Comparison of ENCODE assay signal across 12 mouse cellular contexts in the genomic region with DNA sequence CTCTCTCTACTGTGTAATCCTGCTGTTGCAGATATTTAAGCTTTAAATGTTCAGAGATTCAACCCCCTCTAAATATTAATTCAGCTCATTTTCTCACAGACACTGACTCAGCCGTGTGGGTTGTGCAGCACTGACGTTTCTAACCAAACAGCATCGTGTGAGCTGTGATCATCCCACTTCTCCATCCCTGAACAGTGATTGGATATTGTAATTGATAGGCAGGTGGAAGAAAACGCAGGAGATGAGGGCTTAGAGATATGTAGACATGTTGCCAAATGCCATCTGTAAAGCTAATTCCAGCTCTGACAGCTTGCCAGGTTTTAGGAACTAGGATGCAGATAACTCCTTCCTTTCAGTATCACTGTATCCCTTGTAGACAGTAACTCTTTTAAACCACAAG. TPM values are rescaled to one million over a fixed set of nuclear protein-coding genes. Genes with fewer than 3 reads are reported as not detected.
A peak's percentile ranks its signal among the peaks of the same experiment; 100 is the strongest.
DNase-seq lines count a peak whose midpoint lies in the region; ATAC-seq lines count a peak whose summit lies in the region.
"Had no signal": no experiment of that assay in that cellular context is flagged by ENCODE, and none has a peak within 500 bp of the region (broad histone marks: within the 10 kb centered on the region; RNA-seq: fewer than 3 reads in every experiment).

No protein-coding gene starts in this region.

- H3K27me3 ChIP-seq in hindbrain, embryonic 15.5 days: no peaks in the 10 kb centered on the region
- no peaks in the 10 kb centered on the region for H3K27me3 ChIP-seq in hindbrain, embryonic 11.5 days (ENCODE audit: control insufficient read depth, insufficient read depth, low read length)
- no peaks in the 10 kb centered on the region for H3K27me3 ChIP-seq in forebrain, embryonic 16.5 days (replicated peaks; ENCODE audit: control insufficient read depth, insufficient read depth, low read length)
- H3K27me3 ChIP-seq: embryonic facial prominence, embryonic 13.5 days; limb, embryonic 15.5 days had no signal

- no peaks in the 10 kb centered on the region for H3K9me3 ChIP-seq in hindbrain, embryonic 15.5 days
- no peaks in the 10 kb centered on the region for H3K9me3 ChIP-seq in hindbrain, embryonic 11.5 days (ENCODE audit: control insufficient read depth, low read length)
- no peaks in the 10 kb centered on the region for H3K9me3 ChIP-seq in forebrain, embryonic 16.5 days (ENCODE audit: control insufficient read depth, low read length)
- H3K9me3 ChIP-seq: embryonic facial prominence, embryonic 13.5 days; limb, embryonic 15.5 days had no signal

- H3K9ac ChIP-seq in hindbrain, embryonic 15.5 days: 0 out of 2 replicates have a peak overlapping the region, but pooled peaks have one; percentile 1
- H3K9ac ChIP-seq in hindbrain, embryonic 11.5 days (ENCODE audit: low read depth, low read length): no peak overlapping the region
- H3K9ac ChIP-seq in forebrain, embryonic 16.5 days (replicated peaks; ENCODE audit: low read depth, low read length): no peak overlapping the region
- H3K9ac ChIP-seq: embryonic facial prominence, embryonic 13.5 days; limb, embryonic 15.5 days had no signal

- H3K4me2 ChIP-seq in hindbrain, embryonic 15.5 days: peak overlapping the region; percentile 39
- H3K4me2 ChIP-seq in hindbrain, embryonic 11.5 days (replicated peaks; ENCODE audit: low read depth, low read length): no peak overlapping the region
- H3K4me2 ChIP-seq in forebrain, embryonic 16.5 days (ENCODE audit: low read length): peak overlapping the region; percentile 48
- H3K4me2 ChIP-seq: embryonic facial prominence, embryonic 13.5 days; limb, embryonic 15.5 days had no signal

- ATAC-seq in hindbrain, embryonic 15.5 days (ENCODE audit: low FRiP score, low read depth): peak; percentile 88
- no peak for ATAC-seq in hindbrain, embryonic 11.5 days (ENCODE audit: low FRiP score)
- ATAC-seq in forebrain, embryonic 16.5 days: peak; percentile 100
- no peak for ATAC-seq in megakaryocyte-erythroid progenitor cell, adult 5-6 weeks (replicated peaks; ENCODE audit: low FRiP score, low TSS enrichment, poor library complexity, severe bottlenecking)
- ATAC-seq in granulocyte monocyte progenitor cell, adult 5-6 weeks (replicated peaks; ENCODE audit: poor library complexity, severe bottlenecking): no peak

- no peak for DNase-seq in hindbrain, embryonic 11.5 days (ENCODE audit: low spot score)
- peak; percentile 39 to 91 for DNase-seq in layer of hippocampus, postnatal 14 days (ENCODE audit: low spot score in 2 of 2)
- DNase-seq in right cerebral cortex, postnatal 14 days: peak; percentile 23
- DNase-seq in embryo, embryonic 11 days: no peak

- H3K4me3 ChIP-seq in hindbrain, embryonic 15.5 days: peak overlapping the region; percentile 21
- no peak overlapping the region for H3K4me3 ChIP-seq in hindbrain, embryonic 11.5 days (ENCODE audit: low read depth, low read length)
- H3K4me3 ChIP-seq in forebrain, embryonic 16.5 days (replicated peaks; ENCODE audit: low read length): peak overlapping the region; percentile 29
- H3K4me3 ChIP-seq: embryonic facial prominence, embryonic 13.5 days; limb, embryonic 15.5 days had no signal

- peaks cover 5% of the 10 kb centered on the region; the same call in 1 of the 2 replicates for H3K4me1 ChIP-seq in hindbrain, embryonic 15.5 days (replicated peaks)
- no peaks in the 10 kb centered on the region for H3K4me1 ChIP-seq in hindbrain, embryonic 11.5 days (replicated peaks; ENCODE audit: control insufficient read depth, insufficient read depth, low read length)
- H3K4me1 ChIP-seq in forebrain, embryonic 16.5 days (replicated peaks; ENCODE audit: control insufficient read depth, insufficient read depth, low read length): peaks cover 7% of the 10 kb centered on the region
- H3K4me1 ChIP-seq: limb, embryonic 15.5 days had no signal

- WGBS in hindbrain, embryonic 15.5 days: 18% methylated on average over 4 of the region's 4 CpGs
- 50% methylated on average over 4 of the region's 4 CpGs for WGBS in hindbrain, embryonic 11.5 days
- WGBS in forebrain, embryonic 16.5 days: 23% methylated on average over 4 of the region's 4 CpGs

- no peaks in the 10 kb centered on the region for H3K36me3 ChIP-seq in hindbrain, embryonic 15.5 days
- no peaks in the 10 kb centered on the region for H3K36me3 ChIP-seq in hindbrain, embryonic 11.5 days (ENCODE audit: control insufficient read depth, insufficient read depth, low read length)
- H3K36me3 ChIP-seq in forebrain, embryonic 16.5 days (ENCODE audit: control insufficient read depth, insufficient read depth): no peaks in the 10 kb centered on the region
- H3K36me3 ChIP-seq: embryonic facial prominence, embryonic 13.5 days; limb, embryonic 15.5 days had no signal

- H3K27ac ChIP-seq in hindbrain, embryonic 15.5 days (replicated peaks): peak overlapping the region; percentile 66
- H3K27ac ChIP-seq in hindbrain, embryonic 11.5 days (ENCODE audit: low read depth, low read length): no peak overlapping the region
- peak overlapping the region; percentile 77 for H3K27ac ChIP-seq in forebrain, embryonic 16.5 days (ENCODE audit: low read length)
- H3K27ac ChIP-seq: embryonic facial prominence, embryonic 13.5 days; limb, embryonic 15.5 days had no signal

RNA-seq across cellular contexts. Expression of gene Btbd10, which starts 21.9 kb away (rescaled TPM):
- 75.2 and 75.3 TPM in 2 replicates for polyA plus RNA-seq in hindbrain, embryonic 15.5 days (2015; fragmentation: Nextera tagmentation; extraction: Ambion mirVana)
- 41.1 and 43.3 TPM in 2 replicates for polyA plus RNA-seq in hindbrain, embryonic 11.5 days (2014; fragmentation: Nextera tagmentation; extraction: Ambion mirVana)
- polyA plus RNA-seq in forebrain, embryonic 16.5 days (2015; fragmentation: Nextera tagmentation; extraction: Ambion mirVana): 78.4 and 80.9 TPM in 2 replicates
- total RNA-seq in layer of hippocampus, postnatal 14 days (2021): 10 to 100 TPM; 57.8 to 61.2 TPM
- total RNA-seq in megakaryocyte-erythroid progenitor cell, adult 5-6 weeks (2014; fragmentation: Nextera tagmentation): 14.8 and 15.4 TPM in 2 replicates
- 15.8 and 23.2 TPM in 2 replicates for total RNA-seq in megakaryocyte-erythroid progenitor cell, adult 5-6 weeks (2017)
- 16.3 and 28.3 TPM in 2 replicates for total RNA-seq in granulocyte monocyte progenitor cell, adult 5-6 weeks (2014; fragmentation: Nextera tagmentation)
- total RNA-seq in granulocyte monocyte progenitor cell, adult 5-6 weeks (2017): 25.2 and 26.0 TPM in 2 replicates

RNA-seq across cellular contexts. Expression of gene Pth, which starts 41.1 kb away (rescaled TPM):
- polyA plus RNA-seq in hindbrain, embryonic 15.5 days (2015; fragmentation: Nextera tagmentation; extraction: Ambion mirVana): not detected in 2 replicates
- 0.51 TPM in 1 of 2 replicates, not detected in the other for polyA plus RNA-seq in hindbrain, embryonic 11.5 days (2014; fragmentation: Nextera tagmentation; extraction: Ambion mirVana)
- polyA plus RNA-seq in forebrain, embryonic 16.5 days (2015; fragmentation: Nextera tagmentation; extraction: Ambion mirVana): not detected in 2 replicates
- not detected for total RNA-seq in layer of hippocampus, postnatal 14 days (2021)
- total RNA-seq in megakaryocyte-erythroid progenitor cell, adult 5-6 weeks (2014; fragmentation: Nextera tagmentation): not detected in 2 replicates
- total RNA-seq in megakaryocyte-erythroid progenitor cell, adult 5-6 weeks (2017): not detected in 2 replicates
- total RNA-seq in granulocyte monocyte progenitor cell, adult 5-6 weeks (2014; fragmentation: Nextera tagmentation): not detected in 2 replicates
- total RNA-seq in granulocyte monocyte progenitor cell, adult 5-6 weeks (2017): not detected in 2 replicates
- total RNA-seq: MEL had no signal
- polyA plus RNA-seq: embryonic facial prominence, embryonic 13.5 days; limb, embryonic 15.5 days; small intestine, adult 2 months had no signal

Comparison
In these comparisons a context has a peak if more than half of its experiments do, and no peak if none do; other contexts are left out.
1. ATAC-seq: peak in hindbrain, embryonic 15.5 days (single experiment) and forebrain, embryonic 16.5 days (single experiment); none in hindbrain, embryonic 11.5 days (single experiment), megakaryocyte-erythroid progenitor cell, adult 5-6 weeks (single experiment) and granulocyte monocyte progenitor cell, adult 5-6 weeks (single experiment).
2. DNase-seq: peak in layer of hippocampus, postnatal 14 days (2 of 2) and right cerebral cortex, postnatal 14 days (single experiment); none in hindbrain, embryonic 11.5 days (single experiment) and embryo, embryonic 11 days (single experiment).